Mouse (Mus musculus): ENCODE measurements around the gene Cntn3. TPM values are rescaled to one million over a fixed set of nuclear protein-coding genes. Genes with fewer than 3 reads are reported as not detected.

The Cntn3 gene
- polyA plus RNA-seq, 1 experiment from 2014 or later, result 0.23 TPM

DNA sequence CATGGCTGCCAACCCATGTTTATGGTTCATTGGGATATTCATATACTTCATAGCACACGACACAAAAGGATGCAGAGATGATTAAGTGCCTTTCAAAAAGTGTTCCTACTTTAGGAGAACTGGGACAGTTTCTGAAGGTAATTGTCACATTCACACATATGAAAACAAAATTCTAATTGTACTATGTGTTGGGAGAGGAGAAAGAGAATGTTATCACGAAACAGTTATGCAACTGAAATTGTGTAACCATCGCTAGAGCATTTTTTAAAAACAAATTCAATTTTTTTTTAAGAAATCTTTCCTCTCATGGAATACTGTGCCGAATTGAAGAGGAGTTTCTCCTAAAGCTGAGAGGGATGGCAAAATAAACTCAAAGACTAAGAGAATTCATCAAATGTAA is 134.5 kb downstream of the Cntn3 start:
- H3K9me3 ChIP-seq, result no peaks in the 10 kb centered on the region
- H3K4me1 ChIP-seq, result no peaks in the 10 kb centered on the region
- no peaks in the 10 kb centered on the region for H3K36me3 ChIP-seq
- no peak overlapping the region for H3K4me3 ChIP-seq
- no peak overlapping the region for H3K9ac ChIP-seq
- no peak for ATAC-seq (ENCODE audit: extremely low read depth, insufficient number of reproducible peaks, low FRiP score, low TSS enrichment)
- H3K27ac ChIP-seq (replicated peaks), result no peak overlapping the region
- no peaks in the 10 kb centered on the region for H3K27me3 ChIP-seq (replicated peaks)
- H3K4me2 ChIP-seq, result no peak overlapping the region
- 73% methylated on average over 4 of the region's 4 CpGs for whole genome bisulfite sequencing

GRCm38 (mm10) chr6:102427549-102427948 is 145.4 kb downstream of the Cntn3 start:
- H3K4me3 ChIP-seq, result no peak overlapping the region
- 86% methylated on average over 1 of the region's 1 CpGs for WGBS
- H3K4me1 ChIP-seq, result peaks cover 4% of the 10 kb centered on the region; the same call in 1 of the 2 replicates
- H3K4me2 ChIP-seq, result no peak overlapping the region
- no peaks in the 10 kb centered on the region for H3K9me3 ChIP-seq
- H3K27me3 ChIP-seq (replicated peaks), result no peaks in the 10 kb centered on the region
- H3K27ac ChIP-seq (replicated peaks), result no peak overlapping the region
- no peak overlapping the region for H3K9ac ChIP-seq
- no peaks in the 10 kb centered on the region for H3K36me3 ChIP-seq
- ATAC-seq (ENCODE audit: extremely low read depth, insufficient number of reproducible peaks, low FRiP score, low TSS enrichment), result no peak

DNA sequence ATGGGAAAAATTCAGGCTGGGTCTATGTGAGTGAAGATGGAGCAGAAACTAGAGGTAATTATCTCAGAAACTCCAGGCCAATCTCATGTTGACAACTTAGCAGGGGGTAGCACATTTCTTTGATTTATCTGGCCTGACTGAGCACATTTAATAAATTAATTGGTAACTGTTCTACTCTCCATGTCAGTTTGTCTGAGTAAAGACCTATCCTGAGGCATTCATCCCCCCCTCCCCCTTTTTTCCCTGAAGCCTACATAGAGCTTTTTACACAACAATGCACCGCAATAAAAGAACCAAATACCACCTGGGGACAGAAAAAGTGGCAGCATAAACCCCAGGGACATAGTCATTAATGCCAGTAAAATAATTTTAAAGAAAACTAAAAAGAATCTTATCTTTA is 151.1 kb downstream of the Cntn3 start:
- 64% methylated on average over 1 of the region's 1 CpGs for WGBS
- Histone ChIP-seq H3K27me3 (replicated peaks) (no peaks in the 10 kb centered on the region), H3K4me2 (no peak overlapping the region), H3K36me3 (no peaks in the 10 kb centered on the region), H3K9me3 (no peaks in the 10 kb centered on the region), H3K9ac (no peak overlapping the region), H3K4me1 (no peaks in the 10 kb centered on the region), H3K27ac (replicated peaks) (no peak overlapping the region), H3K4me3 (no peak overlapping the region)
- no peak for ATAC-seq (ENCODE audit: extremely low read depth, insufficient number of reproducible peaks, low FRiP score, low TSS enrichment)

DNA sequence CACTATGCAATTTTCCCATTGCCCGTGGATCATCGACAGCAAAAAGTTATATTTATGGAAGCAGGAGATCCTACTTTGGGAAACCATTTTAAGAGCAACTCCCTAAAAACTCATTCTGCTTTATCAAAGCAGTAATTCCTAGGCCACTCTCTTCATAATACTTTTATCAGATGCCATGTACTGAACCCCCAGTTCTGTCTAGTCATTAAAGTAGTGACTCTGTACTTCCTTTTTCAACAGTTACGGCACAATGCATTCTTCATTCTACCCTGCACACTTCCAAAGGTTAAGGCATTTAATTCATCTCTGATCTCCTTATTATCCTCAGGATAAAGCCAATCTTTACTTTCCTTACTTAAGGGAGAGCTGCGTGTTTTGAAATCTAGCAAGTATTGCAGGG is 184.3 kb downstream of the Cntn3 start:
- Histone ChIP-seq H3K9ac (no peak overlapping the region), H3K9me3 (no peaks in the 10 kb centered on the region), H3K36me3 (no peaks in the 10 kb centered on the region), H3K27ac (replicated peaks) (no peak overlapping the region), H3K4me3 (no peak overlapping the region), H3K4me1 (no peaks in the 10 kb centered on the region), H3K4me2 (no peak overlapping the region), H3K27me3 (replicated peaks) (no peaks in the 10 kb centered on the region)
- WGBS, result 79% methylated on average over 4 of the region's 4 CpGs
- ATAC-seq (ENCODE audit: extremely low read depth, insufficient number of reproducible peaks, low FRiP score, low TSS enrichment), result no peak

- no peaks in the 10 kb centered on the region for H3K9me3 ChIP-seq
- ATAC-seq (ENCODE audit: extremely low read depth, insufficient number of reproducible peaks, low FRiP score, low TSS enrichment), result no peak
- H3K9ac ChIP-seq, result no peak overlapping the region
- no peak overlapping the region for H3K4me2 ChIP-seq
- no peaks in the 10 kb centered on the region for H3K36me3 ChIP-seq
- peaks cover 13% of the 10 kb centered on the region; the same call in 1 of the 2 replicates for H3K4me1 ChIP-seq
- 34% methylated on average over 1 of the region's 1 CpGs for WGBS
- H3K27me3 ChIP-seq (replicated peaks), result no peaks in the 10 kb centered on the region
- no peak overlapping the region for H3K27ac ChIP-seq (replicated peaks)
- H3K4me3 ChIP-seq, result no peak overlapping the region
These were observed 200.8 kb downstream of the Cntn3 start for GRCm38 (mm10) chr6:102372112-102372511.

DNA sequence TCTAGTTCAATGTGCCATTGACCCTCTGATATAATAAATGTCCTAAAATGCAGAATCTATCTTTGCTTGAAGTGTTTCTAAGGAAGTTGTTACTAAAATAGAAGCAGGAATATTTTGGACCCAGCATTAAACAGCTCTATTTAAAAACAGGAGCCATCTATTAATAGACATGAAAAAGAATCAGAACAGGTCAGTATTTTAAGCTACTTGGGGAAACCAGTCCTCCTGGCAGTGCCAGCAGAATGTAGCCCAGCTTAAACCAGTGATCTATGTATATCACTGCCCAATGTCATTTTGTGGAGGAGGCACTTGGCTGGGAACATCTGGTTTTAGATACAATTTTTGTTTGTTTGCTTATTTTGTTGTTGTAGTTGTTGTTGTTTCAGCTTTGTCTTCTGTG is 209.0 kb downstream of the Cntn3 start:
- ATAC-seq (ENCODE audit: extremely low read depth, insufficient number of reproducible peaks, low FRiP score, low TSS enrichment), result no peak
- Histone ChIP-seq H3K4me3 (no peak overlapping the region), H3K36me3 (no peaks in the 10 kb centered on the region), H3K9ac (no peak overlapping the region), H3K9me3 (no peaks in the 10 kb centered on the region), H3K27me3 (replicated peaks) (no peaks in the 10 kb centered on the region), H3K27ac (replicated peaks) (peak overlapping the region; percentile 36; the same call in 1 of the 2 replicates), H3K4me2 (no peak overlapping the region), H3K4me1 (peaks cover 6% of the 10 kb centered on the region; the same call in 1 of the 2 replicates)

GRCm38 (mm10) chr6:102363291-102363832 is 209.5 kb downstream of the Cntn3 start:
- Histone ChIP-seq H3K4me1 (peaks cover 6% of the 10 kb centered on the region; the same call in 1 of the 2 replicates), H3K9me3 (no peaks in the 10 kb centered on the region), H3K27me3 (replicated peaks) (no peaks in the 10 kb centered on the region), H3K36me3 (no peaks in the 10 kb centered on the region), H3K9ac (no peak overlapping the region), H3K4me3 (no peak overlapping the region), H3K27ac (replicated peaks) (0 out of 2 replicates have a peak overlapping the region, but pooled peaks have one; percentile 45), H3K4me2 (no peak overlapping the region)
- 70% methylated on average over 3 of the region's 3 CpGs for WGBS
- ATAC-seq (ENCODE audit: extremely low read depth, insufficient number of reproducible peaks, low FRiP score, low TSS enrichment), result no peak

GRCm38 (mm10) chr6:102332144-102332543 is 240.8 kb downstream of the Cntn3 start:
- H3K27ac ChIP-seq (replicated peaks), result no peak overlapping the region
- no peak overlapping the region for H3K4me3 ChIP-seq
- no peak overlapping the region for H3K9ac ChIP-seq
- H3K4me1 ChIP-seq, result no peaks in the 10 kb centered on the region
- H3K9me3 ChIP-seq, result no peaks in the 10 kb centered on the region
- H3K4me2 ChIP-seq, result no peak overlapping the region
- no peaks in the 10 kb centered on the region for H3K27me3 ChIP-seq (replicated peaks)
- 58% methylated on average over 3 of the region's 3 CpGs for WGBS
- ATAC-seq (ENCODE audit: extremely low read depth, insufficient number of reproducible peaks, low FRiP score, low TSS enrichment), result no peak
- no peaks in the 10 kb centered on the region for H3K36me3 ChIP-seq

- Histone ChIP-seq H3K4me1 (no peaks in the 10 kb centered on the region), H3K27ac (replicated peaks) (no peak overlapping the region), H3K27me3 (replicated peaks) (no peaks in the 10 kb centered on the region), H3K9ac (no peak overlapping the region), H3K36me3 (no peaks in the 10 kb centered on the region), H3K4me2 (no peak overlapping the region), H3K9me3 (no peaks in the 10 kb centered on the region), H3K4me3 (no peak overlapping the region)
- ATAC-seq (ENCODE audit: extremely low read depth, insufficient number of reproducible peaks, low FRiP score, low TSS enrichment), result no peak
- WGBS, result 65% methylated on average over 2 of the region's 2 CpGs
These were observed 246.2 kb downstream of the Cntn3 start for GRCm38 (mm10) chr6:102326711-102327110.

DNA sequence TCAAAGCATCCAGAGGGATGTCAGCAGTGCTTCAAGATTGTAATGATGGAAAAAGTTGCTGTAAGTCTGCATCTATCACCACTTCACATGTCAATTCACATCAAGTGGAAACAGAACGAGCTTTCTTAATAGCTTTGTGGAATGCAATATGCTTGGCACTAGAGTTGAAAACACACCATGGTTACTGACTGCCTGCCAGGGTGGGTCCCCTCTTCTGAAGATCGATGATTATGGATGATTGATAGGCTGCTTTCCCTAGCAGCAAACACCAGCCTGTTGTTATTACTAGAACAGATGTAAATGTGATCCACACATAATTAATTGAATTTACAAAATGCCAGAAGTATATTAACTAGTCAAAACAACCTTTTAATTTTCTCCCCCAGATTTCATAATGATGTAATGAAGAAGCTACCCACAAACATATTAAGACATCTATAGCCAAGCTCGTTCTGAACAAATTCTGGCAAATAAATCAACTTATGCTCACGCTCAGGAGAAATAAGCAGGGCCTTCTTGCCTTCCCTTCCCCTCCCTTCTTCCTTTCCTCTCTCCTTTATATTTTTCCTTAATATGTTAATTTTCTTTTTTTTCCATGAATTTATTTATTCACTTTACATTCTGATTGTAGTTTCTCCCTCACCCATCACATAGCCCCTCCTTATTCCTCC is 250.2 kb downstream of the Cntn3 start:
- Histone ChIP-seq H3K36me3 (no peaks in the 10 kb centered on the region), H3K4me3 (no peak overlapping the region), H3K9me3 (no peaks in the 10 kb centered on the region), H3K9ac (no peak overlapping the region), H3K4me2 (no peak overlapping the region), H3K4me1 (no peaks in the 10 kb centered on the region), H3K27ac (replicated peaks) (no peak overlapping the region), H3K27me3 (replicated peaks) (no peaks in the 10 kb centered on the region)
- ATAC-seq (ENCODE audit: extremely low read depth, insufficient number of reproducible peaks, low FRiP score, low TSS enrichment), result no peak
- 64% methylated on average over 4 of the region's 4 CpGs for WGBS

- H3K4me1 ChIP-seq, result no peaks in the 10 kb centered on the region
- no peaks in the 10 kb centered on the region for H3K36me3 ChIP-seq
- ATAC-seq (ENCODE audit: extremely low read depth, insufficient number of reproducible peaks, low FRiP score, low TSS enrichment), result no peak
- no peaks in the 10 kb centered on the region for H3K9me3 ChIP-seq
- no peaks in the 10 kb centered on the region for H3K27me3 ChIP-seq (replicated peaks)
- no peak overlapping the region for H3K4me2 ChIP-seq
- H3K4me3 ChIP-seq, result no peak overlapping the region
- H3K9ac ChIP-seq, result no peak overlapping the region
- no peak overlapping the region for H3K27ac ChIP-seq (replicated peaks)
- WGBS, result 79% methylated on average over 3 of the region's 3 CpGs
These were observed 253.1 kb downstream of the Cntn3 start for GRCm38 (mm10) chr6:102319755-102320154.

- no peak overlapping the region for H3K4me3 ChIP-seq
- no peak overlapping the region for H3K9ac ChIP-seq
- H3K27ac ChIP-seq (replicated peaks), result no peak overlapping the region
- WGBS, result 60% methylated on average over 2 of the region's 2 CpGs
- H3K36me3 ChIP-seq, result no peaks in the 10 kb centered on the region
- H3K4me2 ChIP-seq, result no peak overlapping the region
- H3K27me3 ChIP-seq (replicated peaks), result no peaks in the 10 kb centered on the region
- ATAC-seq (ENCODE audit: extremely low read depth, insufficient number of reproducible peaks, low FRiP score, low TSS enrichment), result no peak
- no peaks in the 10 kb centered on the region for H3K9me3 ChIP-seq
- no peaks in the 10 kb centered on the region for H3K4me1 ChIP-seq
These were observed 290.0 kb downstream of the Cntn3 start for GRCm38 (mm10) chr6:102282889-102283288.

Measured in heart, embryonic 13.5 days (tissue).